Mouse (Mus musculus): ENCODE measurements around the gene Bace1.

Gene Bace1

GRCm38 (mm10) chr9:45905196-45905595 lies 66.8 kb downstream of the Bace1 start:
- no peak for DNase-seq (ENCODE audit: low spot score in 2 of 2)

- DNase-seq (ENCODE audit: low spot score in 2 of 2), result no peak
Measured at GRCm38 (mm10) chr9:45905811-45906237, 67.4 kb downstream of the Bace1 start.

DNA sequence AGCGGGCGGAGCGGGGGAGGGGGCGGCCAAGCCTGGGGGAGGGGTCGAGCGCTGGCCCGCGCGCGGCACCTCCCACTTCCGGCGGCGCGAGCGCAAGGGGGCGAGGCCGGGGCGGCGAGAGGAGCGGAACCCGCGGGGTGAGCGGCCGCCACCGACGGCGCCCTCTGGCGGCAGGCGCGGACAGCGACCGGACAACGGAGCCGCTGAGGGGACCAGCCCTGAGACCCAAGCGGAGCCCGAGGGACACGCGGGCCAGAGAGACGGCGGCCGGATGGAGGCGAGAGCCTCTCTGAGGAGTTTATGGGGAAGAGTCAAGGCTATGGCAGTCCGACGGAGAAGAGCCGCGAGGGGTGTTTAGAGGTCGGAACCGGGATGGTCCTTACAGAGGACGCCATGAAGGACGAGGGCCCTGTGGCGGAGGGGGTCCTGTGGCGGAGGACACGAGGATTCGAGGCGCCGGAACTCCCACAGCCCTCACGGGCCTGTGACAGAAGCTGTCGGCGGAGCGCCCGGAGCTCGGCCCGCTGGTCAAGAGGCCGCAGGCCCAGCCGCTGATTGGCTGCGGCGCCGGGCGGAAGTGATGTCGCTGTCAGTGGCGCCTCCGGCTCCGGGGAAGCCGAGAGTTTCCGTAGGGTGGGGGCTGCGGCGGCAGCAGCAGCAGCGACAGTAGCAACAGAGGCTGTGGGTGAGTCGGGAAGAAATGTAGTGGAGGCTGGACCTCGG lies 68.1 kb downstream of the Bace1 start, which contains the start of the genes Pcsk7 and Rnf214:
Gene Pcsk7 (plus strand): TSS at position 143 of the 723 bp plus-strand sequence.
Gene Rnf214 (minus strand): TSS at position 557 of the 723 bp plus-strand sequence.
- peak; percentile 75 to 85 for DNase-seq (ENCODE audit: low spot score in 2 of 2)

GRCm38 (mm10) chr9:45907078-45907428 lies 68.7 kb downstream of the Bace1 start:
- no peak for DNase-seq (ENCODE audit: low spot score in 2 of 2)

- no peak for DNase-seq (ENCODE audit: low spot score in 2 of 2)
Measured at GRCm38 (mm10) chr9:45910995-45911394, 72.6 kb downstream of the Bace1 start.

- DNase-seq (ENCODE audit: low spot score in 2 of 2), result peak in 1 of 2 experiments; percentile 47
Measured at GRCm38 (mm10) chr9:45911673-45912072, 73.3 kb downstream of the Bace1 start.

Data from urinary bladder, adult 18-20 months (tissue).